Mouse (Mus musculus) hindbrain, embryonic 12.5 days (tissue): ENCODE measurements around the gene Pgk1. TPM values are rescaled to one million over a fixed set of nuclear protein-coding genes. Genes with fewer than 3 reads are reported as not detected.
"Not testable (repeated sequence)": the region's sequence is repeated elsewhere in the genome, so short reads cannot be mapped to it uniquely, and the experiment has no call there.

Experiments used
- ATAC-seq: fragments of 200-750 bp; cut with Nextera tagmentation; 2 replicates; pipeline ENCODE4 v1.8.0; 2017; ENCODE audit warnings: moderate TSS enrichment; ENCODE audit not compliant: low FRiP score
- H3K27ac ChIP-seq: fragments of 300-500 bp; sonication (generic); 2 replicates; pipeline ENCODE4 v1.5.1; 2016; ENCODE audit warnings: mild to moderate bottlenecking
- H3K27me3 ChIP-seq: fragments of 300-500 bp; sonication (generic); 2 replicates; pipeline ENCODE4 v1.6.1; 2016; ENCODE audit warnings: mild to moderate bottlenecking
- H3K36me3 ChIP-seq: fragments of 300-500 bp; sonication (generic); 2 replicates; pipeline ENCODE4 v1.6.1; 2016; ENCODE audit warnings: mild to moderate bottlenecking
- H3K4me1 ChIP-seq: fragments of 300-500 bp; sonication (generic); 2 replicates; pipeline ENCODE4 v1.6.1; 2016
- H3K4me2 ChIP-seq: fragments of 300-500 bp; sonication (generic); replicated peaks from 2 replicates; pipeline ENCODE4 v1.6.1; 2016; ENCODE audit warnings: mild to moderate bottlenecking
- H3K4me3 ChIP-seq: fragments of 300-500 bp; sonication (generic); 2 replicates; pipeline ENCODE4 v1.5.1; 2016; ENCODE audit warnings: mild to moderate bottlenecking
- H3K9ac ChIP-seq: fragments of 300-500 bp; sonication (generic); 2 replicates; pipeline ENCODE4 v1.6.1; 2016; ENCODE audit warnings: mild to moderate bottlenecking, moderate library complexity
- H3K9me3 ChIP-seq: fragments of 300-500 bp; sonication (generic); replicated peaks from 2 replicates; pipeline ENCODE4 v1.6.1; 2016; ENCODE audit warnings: mild to moderate bottlenecking
- WGBS: fragments of 180-500 bp; shearing (Covaris S2); methylation state at CpG from one replicate; pipeline ENCODE4 v1.1.7; 2016; 5-methylcytosine and 5-hydroxymethylcytosine counted together
- polyA plus RNA-seq: library from polyadenylated mRNA; unstranded; fragments of >200 nt; fragmentation: Nextera tagmentation; extraction: Ambion mirVana; gene quantifications from 2 replicates; pipeline ENCODE4 v1.2.1, GENCODE M21; 2016

The Pgk1 gene
- polyA plus RNA-seq, 1 experiment from 2014 or later = 290 TPM

DNA sequence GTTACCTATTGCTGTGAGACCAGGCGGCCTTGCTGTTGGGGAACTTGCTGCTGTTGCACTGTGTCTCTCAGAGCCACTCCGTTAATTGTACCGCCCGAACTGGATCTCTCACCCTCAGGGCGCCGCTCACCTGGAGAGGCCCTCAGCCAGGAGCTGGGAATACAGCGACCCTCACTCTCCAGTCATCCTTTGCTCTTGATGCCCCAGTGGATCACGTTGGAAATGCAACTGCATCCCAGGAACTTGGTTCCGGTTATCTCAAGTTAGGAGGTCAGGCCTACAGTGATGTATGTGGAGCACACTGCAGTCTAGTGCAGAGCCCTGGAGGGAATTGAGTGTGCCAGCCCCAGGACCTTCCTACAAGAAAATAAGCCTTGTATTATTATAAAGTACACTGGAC is 10.6 kb upstream of the Pgk1 start:
- Histone ChIP-seq H3K27ac (no peak overlapping the region), H3K9me3 (no peaks in the 10 kb centered on the region), H3K4me3 (no peak overlapping the region), H3K27me3 (no peaks in the 10 kb centered on the region), H3K4me2 (no peak overlapping the region), H3K9ac (no peak overlapping the region), H3K4me1 (no peaks in the 10 kb centered on the region), H3K36me3 (no peaks in the 10 kb centered on the region)
- no peak for ATAC-seq
- WGBS = 57% methylated on average over 9 of the region's 9 CpGs

DNA sequence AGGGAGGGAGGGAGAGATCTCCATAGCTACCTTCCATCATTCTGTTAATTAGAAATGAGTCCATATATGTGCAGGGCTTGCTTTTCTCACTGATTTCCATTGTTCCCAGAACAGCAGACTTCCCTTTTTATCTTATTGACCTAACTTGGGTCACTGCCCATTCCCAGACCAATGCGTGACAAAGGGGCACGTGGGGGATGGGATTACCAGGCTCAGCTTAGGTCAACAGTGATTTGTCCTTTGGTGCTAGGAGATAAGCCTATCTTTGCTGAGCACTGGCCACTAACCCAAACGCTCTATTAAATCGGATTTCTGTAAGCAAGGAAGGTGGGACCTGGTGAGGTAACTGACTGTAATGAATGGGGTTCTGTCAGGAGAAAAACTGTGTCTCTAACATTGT is 2.6 kb upstream of the Pgk1 start:
- ATAC-seq = no peak
- Histone ChIP-seq H3K4me1 (peaks cover 9% of the 10 kb centered on the region), H3K9me3 (no peaks in the 10 kb centered on the region), H3K4me3 (no peak overlapping the region), H3K27ac (no peak overlapping the region), H3K4me2 (no peak overlapping the region), H3K9ac (no peak overlapping the region), H3K27me3 (no peaks in the 10 kb centered on the region), H3K36me3 (no peaks in the 10 kb centered on the region)
- 39% methylated on average over 4 of the region's 4 CpGs for WGBS

DNA sequence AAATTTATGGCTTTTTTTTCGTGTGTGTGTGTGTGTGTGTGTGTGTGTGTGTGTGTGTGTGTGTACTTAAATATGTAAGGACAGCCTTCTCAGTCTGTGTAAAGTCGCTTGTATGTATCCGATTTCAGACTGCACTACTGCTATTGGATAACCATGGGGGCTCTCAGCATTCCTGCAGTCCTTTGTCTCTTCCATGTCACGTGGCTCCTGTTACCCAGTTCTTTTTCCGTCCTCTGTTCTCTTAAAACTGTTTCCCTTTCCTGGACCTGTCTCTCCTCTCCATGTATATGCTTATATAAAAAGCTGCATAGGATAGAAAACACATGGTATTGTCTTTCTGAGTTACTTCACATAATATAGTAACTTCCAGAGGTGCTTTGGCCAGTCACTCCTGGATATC is 1.2 kb upstream of the Pgk1 start:
- 6% methylated on average over 5 of the region's 5 CpGs for WGBS
- peak overlapping the region; percentile 88 for H3K27ac ChIP-seq
- H3K36me3 ChIP-seq = no peaks in the 10 kb centered on the region
- H3K27me3 ChIP-seq = no peaks in the 10 kb centered on the region
- peak overlapping the region; percentile 22; the same call in 1 of the 2 replicates for H3K4me2 ChIP-seq
- H3K4me3 ChIP-seq = no peak overlapping the region
- ATAC-seq = peak; percentile 27
- peaks cover 12% of the 10 kb centered on the region for H3K4me1 ChIP-seq
- H3K9me3 ChIP-seq = no peaks in the 10 kb centered on the region
- H3K9ac ChIP-seq = no peak overlapping the region

DNA sequence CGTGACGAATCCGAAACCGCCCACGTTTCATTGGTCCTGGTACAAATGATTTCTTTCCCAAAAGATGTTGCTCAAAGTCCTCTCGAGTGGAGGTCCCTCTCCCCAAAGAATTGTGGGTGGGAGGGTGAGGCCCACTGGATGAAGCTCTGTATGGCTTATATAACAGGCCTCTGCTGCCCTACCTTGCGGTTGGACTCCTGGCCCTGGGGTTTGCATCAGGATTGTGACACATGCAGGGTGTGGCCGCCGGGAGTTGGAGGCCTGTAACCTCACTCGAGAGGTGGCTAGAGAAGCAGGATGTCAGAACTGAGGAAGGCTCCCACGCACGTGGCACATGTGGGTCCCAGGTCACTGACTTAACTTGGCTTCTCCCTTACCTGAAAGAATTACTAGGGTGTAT is 837 bp downstream of the Pgk1 start:
- peak overlapping the region; percentile 67 for H3K4me2 ChIP-seq
- 28% methylated on average over 12 of the region's 12 CpGs for WGBS
- H3K27ac ChIP-seq = peak overlapping the region; percentile 66
- ATAC-seq = no peak
- H3K9ac ChIP-seq = peak overlapping the region; percentile 53
- H3K4me3 ChIP-seq = peak overlapping the region; percentile 47
- no peaks in the 10 kb centered on the region for H3K36me3 ChIP-seq
- H3K4me1 ChIP-seq = peaks cover 12% of the 10 kb centered on the region
- H3K9me3 ChIP-seq = no peaks in the 10 kb centered on the region
- no peaks in the 10 kb centered on the region for H3K27me3 ChIP-seq

DNA sequence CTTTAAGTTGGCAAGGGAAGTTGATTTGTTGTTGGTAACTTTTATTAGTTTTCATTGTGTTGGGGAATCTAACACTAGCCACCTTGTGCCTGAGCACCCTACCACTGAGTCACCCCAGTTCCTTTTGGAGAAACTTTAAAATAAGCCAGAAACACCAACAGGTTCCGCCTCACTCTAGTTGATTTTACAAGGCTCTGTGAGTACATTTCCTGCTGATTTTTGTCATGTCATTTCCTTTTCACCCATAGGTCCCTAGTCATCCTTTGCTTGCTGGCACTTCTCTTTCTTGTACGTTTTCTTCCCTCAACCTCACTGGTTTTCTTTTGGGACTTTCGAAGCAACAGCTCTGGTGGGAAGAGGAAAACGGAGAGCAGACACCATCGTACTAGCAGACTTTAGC is 2.5 kb downstream of the Pgk1 start:
- ATAC-seq = no peak
- Histone ChIP-seq H3K9ac (no peak overlapping the region), H3K27me3 (no peaks in the 10 kb centered on the region), H3K27ac (no peak overlapping the region), H3K36me3 (0 out of 2 replicates have a peak, but pooled peaks cover 5% of the 10 kb centered on the region), H3K4me3 (peak overlapping the region; percentile 47; the same call in 1 of the 2 replicates), H3K4me1 (peaks cover 12% of the 10 kb centered on the region), H3K4me2 (peak overlapping the region; percentile 67), H3K9me3 (no peaks in the 10 kb centered on the region)
- 59% methylated on average over 5 of the region's 5 CpGs for WGBS

DNA sequence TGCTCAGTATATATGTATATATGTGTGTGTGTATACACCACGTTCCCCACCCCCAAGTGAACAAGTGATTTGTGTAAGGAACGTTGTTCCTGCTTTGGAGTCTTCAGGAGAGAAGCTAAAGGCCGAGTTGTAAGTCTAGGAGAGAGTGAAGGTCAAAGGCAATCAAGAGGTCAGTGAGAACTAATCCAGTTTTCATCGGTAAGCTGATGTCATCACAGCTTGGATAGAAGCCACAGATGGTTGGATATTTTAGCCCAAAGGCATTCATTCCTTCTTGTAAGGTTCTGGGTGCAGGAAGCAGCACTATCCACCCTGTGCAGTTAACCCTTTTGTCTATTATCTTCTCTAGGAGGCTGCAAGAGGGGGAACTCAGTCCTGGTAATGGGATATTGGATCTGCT is 3.2 kb downstream of the Pgk1 start:
- no peaks in the 10 kb centered on the region for H3K27me3 ChIP-seq
- no peak overlapping the region for H3K9ac ChIP-seq
- H3K27ac ChIP-seq = no peak overlapping the region
- H3K36me3 ChIP-seq = peaks cover 8% of the 10 kb centered on the region; the same call in 1 of the 2 replicates
- 40% methylated on average over 4 of the region's 4 CpGs for WGBS
- peak overlapping the region; percentile 24 for H3K4me2 ChIP-seq
- H3K4me3 ChIP-seq = no peak overlapping the region
- ATAC-seq = no peak
- H3K9me3 ChIP-seq = no peaks in the 10 kb centered on the region
- peaks cover 12% of the 10 kb centered on the region for H3K4me1 ChIP-seq

DNA sequence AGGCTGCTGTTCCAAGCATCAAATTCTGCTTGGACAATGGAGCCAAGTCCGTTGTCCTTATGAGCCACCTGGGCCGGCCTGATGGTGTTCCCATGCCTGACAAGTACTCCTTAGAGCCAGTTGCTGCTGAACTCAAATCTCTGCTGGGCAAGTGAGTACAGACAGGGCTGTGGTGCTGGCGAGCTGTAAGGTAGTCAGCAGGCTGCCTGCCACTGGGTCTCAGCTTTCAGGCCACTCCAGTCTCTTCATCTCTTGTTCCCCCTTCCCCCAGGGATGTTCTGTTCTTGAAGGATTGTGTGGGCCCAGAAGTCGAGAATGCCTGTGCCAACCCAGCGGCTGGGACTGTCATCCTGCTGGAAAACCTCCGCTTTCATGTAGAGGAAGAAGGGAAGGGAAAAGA is 7.5 kb downstream of the Pgk1 start:
- 91% methylated on average over 6 of the region's 6 CpGs for WGBS
- not testable (repeated sequence) for H3K9me3 ChIP-seq, H3K9ac ChIP-seq, ATAC-seq, H3K27me3 ChIP-seq, H3K27ac ChIP-seq, H3K4me1 ChIP-seq, H3K4me3 ChIP-seq, H3K4me2 ChIP-seq
- peaks cover 15% of the 10 kb centered on the region; the same call in 1 of the 2 replicates for H3K36me3 ChIP-seq

DNA sequence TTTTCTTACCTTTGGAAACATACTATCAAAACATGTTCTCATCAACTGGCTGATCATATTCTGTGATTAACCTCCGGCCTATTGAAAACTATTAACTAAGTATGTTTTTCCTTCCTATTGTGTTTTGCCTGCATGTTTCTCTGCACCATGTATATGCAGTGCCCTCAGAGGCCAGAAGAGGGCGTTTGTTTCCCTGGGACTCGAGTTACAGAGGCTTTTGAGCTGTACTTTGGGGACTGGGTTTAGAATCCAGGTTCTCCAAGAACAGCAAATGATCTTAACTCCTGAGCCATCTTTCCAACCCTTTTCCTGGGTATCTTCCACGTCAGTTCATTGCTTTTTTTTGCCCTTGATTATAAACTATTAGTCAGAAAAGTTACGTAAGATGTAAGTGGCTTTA is 10.4 kb downstream of the Pgk1 start:
- WGBS = 67% methylated on average over 5 of the region's 5 CpGs
- Histone ChIP-seq H3K4me2 (no peak overlapping the region), H3K36me3 (peaks cover 29% of the 10 kb centered on the region; the same call in 1 of the 2 replicates), H3K9ac (no peak overlapping the region), H3K27ac (no peak overlapping the region), H3K9me3 (no peaks in the 10 kb centered on the region), H3K27me3 (no peaks in the 10 kb centered on the region), H3K4me3 (no peak overlapping the region), H3K4me1 (no peaks in the 10 kb centered on the region)
- no peak for ATAC-seq

DNA sequence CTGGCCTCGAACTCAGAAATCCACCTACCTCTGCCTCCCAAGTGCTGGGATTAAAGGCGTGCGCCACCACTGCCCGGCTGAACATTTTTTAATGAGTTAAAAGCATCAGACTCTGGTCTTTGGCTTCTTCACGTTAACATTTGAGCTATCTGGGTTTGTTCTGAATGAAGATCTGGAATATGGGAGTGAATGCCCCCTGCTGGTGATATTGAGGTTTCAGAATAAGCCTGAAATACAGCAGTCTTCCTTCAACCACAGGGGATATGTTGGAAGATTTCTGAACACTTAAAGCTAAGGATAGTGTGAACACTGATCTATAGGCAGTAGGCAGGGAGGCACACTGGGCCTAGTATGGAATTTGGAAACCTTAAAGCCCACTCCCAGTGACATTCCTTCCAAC is 12.0 kb downstream of the Pgk1 start:
- H3K4me3 ChIP-seq = no peak overlapping the region
- H3K4me1 ChIP-seq = no peaks in the 10 kb centered on the region
- H3K27ac ChIP-seq = no peak overlapping the region
- no peak overlapping the region for H3K4me2 ChIP-seq
- ATAC-seq = no peak
- H3K9ac ChIP-seq = no peak overlapping the region
- peaks cover 36% of the 10 kb centered on the region; the same call in 1 of the 2 replicates for H3K36me3 ChIP-seq
- H3K27me3 ChIP-seq = no peaks in the 10 kb centered on the region
- WGBS = 83% methylated on average over 5 of the region's 5 CpGs
- no peaks in the 10 kb centered on the region for H3K9me3 ChIP-seq

DNA sequence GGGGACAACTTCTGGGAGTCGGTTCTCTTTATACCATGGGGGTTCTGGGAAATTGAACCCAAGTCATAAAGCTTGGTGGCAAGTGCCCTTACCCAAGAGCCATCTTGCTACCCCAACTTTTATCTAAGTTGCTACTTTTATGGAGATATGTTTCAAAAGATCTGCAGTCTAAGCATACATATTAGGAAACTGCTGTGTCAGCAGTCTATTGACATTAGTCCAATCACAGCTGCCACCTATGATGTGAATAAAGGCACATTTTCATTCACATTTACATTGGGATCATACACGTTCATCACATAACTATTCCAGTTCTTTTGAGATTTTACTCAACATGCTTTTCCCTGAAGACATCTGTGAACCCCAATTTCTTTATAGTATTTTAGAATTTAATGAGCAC is 22.2 kb downstream of the Pgk1 start:
- H3K36me3 ChIP-seq = no peaks in the 10 kb centered on the region
- no peak overlapping the region for H3K4me3 ChIP-seq
- WGBS = 89% methylated on average over 2 of the region's 2 CpGs
- no peaks in the 10 kb centered on the region for H3K4me1 ChIP-seq
- ATAC-seq = no peak
- no peaks in the 10 kb centered on the region for H3K27me3 ChIP-seq
- no peak overlapping the region for H3K4me2 ChIP-seq
- H3K9ac ChIP-seq = no peak overlapping the region
- no peaks in the 10 kb centered on the region for H3K9me3 ChIP-seq
- no peak overlapping the region for H3K27ac ChIP-seq

DNA sequence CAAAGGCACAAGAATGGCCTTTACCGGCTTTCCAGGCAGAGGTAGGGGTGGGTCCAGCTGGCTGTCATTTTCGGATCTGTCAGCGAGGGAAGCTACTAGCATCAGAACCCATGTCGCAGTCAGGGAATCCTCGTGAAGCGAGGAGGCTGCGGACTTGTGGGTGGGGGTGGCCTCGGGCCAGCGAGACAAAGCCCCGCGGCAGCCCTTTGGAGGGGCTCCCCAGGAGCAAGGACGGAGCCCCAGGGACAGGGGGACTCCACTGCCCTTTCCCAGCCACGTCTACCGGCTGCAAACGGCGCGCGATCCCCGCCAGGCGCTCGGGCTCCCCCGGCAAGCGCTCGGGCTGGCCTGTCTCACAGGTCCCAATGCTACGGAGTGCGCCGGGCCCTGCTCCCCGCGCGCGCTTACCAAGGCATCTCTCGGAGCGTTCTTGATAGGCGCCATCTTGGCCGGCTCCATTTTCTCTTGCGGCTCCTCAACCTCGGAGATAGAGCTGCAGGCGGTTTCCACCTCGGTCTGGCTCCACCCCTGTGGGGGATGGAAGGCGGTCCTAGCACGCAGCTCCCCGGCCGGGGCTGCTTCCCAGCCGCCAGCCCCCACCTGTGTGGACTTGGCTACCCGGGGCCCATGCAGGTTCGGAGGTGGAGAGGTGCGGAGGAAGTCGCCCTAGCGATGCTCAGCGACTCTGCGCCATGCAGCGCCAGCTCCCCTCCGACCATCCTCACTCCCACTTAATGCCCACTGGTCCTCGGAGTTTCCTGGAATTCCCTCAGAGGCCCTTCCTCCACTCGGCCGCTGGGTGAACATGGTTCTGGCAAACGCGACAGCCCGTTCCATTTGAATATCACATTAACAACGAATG is 32.5 kb downstream of the Pgk1 start:
- peak overlapping the region; percentile 70 for H3K9ac ChIP-seq
- WGBS = 24% methylated on average over 60 of the region's 60 CpGs
- peak overlapping the region; percentile 52 for H3K4me3 ChIP-seq
- peak overlapping the region; percentile 50 for H3K4me2 ChIP-seq
- ATAC-seq = peak; percentile 94
- H3K9me3 ChIP-seq = no peaks in the 10 kb centered on the region
- no peaks in the 10 kb centered on the region for H3K36me3 ChIP-seq
- no peaks in the 10 kb centered on the region for H3K4me1 ChIP-seq
- H3K27me3 ChIP-seq = no peaks in the 10 kb centered on the region
- peak overlapping the region; percentile 82 for H3K27ac ChIP-seq

DNA sequence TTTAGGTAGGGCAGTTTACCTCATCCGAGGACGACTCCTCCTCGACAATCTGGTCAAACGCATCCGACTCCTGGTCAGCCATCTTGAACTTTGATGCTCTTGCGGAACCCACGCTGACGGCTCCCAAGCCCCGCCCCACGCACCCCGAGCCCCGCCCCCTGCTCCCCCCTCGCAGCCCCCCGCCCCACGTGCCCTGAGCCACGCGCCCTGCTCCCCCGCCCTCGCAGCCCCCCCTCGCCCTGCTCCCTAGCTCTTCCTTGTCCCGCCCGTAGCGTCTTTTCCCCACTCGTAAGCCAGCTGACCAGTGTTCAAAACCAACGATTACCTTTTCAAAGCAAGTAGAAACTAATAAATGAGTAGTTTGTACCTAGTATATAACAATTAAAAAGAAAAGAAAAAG is 34.2 kb downstream of the Pgk1 start, which contains the start of gene Taf9b:
Gene Taf9b (minus strand): TSS at position 101 of the 400 bp plus-strand sequence.
- no peaks in the 10 kb centered on the region for H3K4me1 ChIP-seq
- H3K27me3 ChIP-seq = no peaks in the 10 kb centered on the region
- peak within 1 kb of the TSS; percentile 52; the same call in 1 of the 2 replicates for H3K4me3 ChIP-seq
- WGBS = 91% methylated on average over 16 of the region's 25 CpGs
- H3K4me2 ChIP-seq = peak within 1 kb of the TSS; percentile 50
- H3K9ac ChIP-seq = no peak within 1 kb of the TSS
- no peaks in the 10 kb centered on the region for H3K9me3 ChIP-seq
- no peak for ATAC-seq
- no peaks in the 10 kb centered on the region for H3K36me3 ChIP-seq
- no peak within 1 kb of the TSS for H3K27ac ChIP-seq
